Mouse (Mus musculus): ENCODE measurements around the gene Wasf3. TPM values are rescaled to one million over a fixed set of nuclear protein-coding genes. Genes with fewer than 3 reads are reported as not detected.
"Not testable (repeated sequence)": the region's sequence is repeated elsewhere in the genome, so short reads cannot be mapped to it uniquely, and the experiment has no call there.

Wasf3 gene
- polyA plus RNA-seq, 1 experiment, result 0.98 TPM

GRCm38 (mm10) chr5:146397253-146397652, 12.5 kb downstream of the Wasf3 start:
- no peak for DNase-seq (ENCODE audit: low read depth, low spot score)
- WGBS, result 85% methylated on average over 5 of the region's 5 CpGs

DNA sequence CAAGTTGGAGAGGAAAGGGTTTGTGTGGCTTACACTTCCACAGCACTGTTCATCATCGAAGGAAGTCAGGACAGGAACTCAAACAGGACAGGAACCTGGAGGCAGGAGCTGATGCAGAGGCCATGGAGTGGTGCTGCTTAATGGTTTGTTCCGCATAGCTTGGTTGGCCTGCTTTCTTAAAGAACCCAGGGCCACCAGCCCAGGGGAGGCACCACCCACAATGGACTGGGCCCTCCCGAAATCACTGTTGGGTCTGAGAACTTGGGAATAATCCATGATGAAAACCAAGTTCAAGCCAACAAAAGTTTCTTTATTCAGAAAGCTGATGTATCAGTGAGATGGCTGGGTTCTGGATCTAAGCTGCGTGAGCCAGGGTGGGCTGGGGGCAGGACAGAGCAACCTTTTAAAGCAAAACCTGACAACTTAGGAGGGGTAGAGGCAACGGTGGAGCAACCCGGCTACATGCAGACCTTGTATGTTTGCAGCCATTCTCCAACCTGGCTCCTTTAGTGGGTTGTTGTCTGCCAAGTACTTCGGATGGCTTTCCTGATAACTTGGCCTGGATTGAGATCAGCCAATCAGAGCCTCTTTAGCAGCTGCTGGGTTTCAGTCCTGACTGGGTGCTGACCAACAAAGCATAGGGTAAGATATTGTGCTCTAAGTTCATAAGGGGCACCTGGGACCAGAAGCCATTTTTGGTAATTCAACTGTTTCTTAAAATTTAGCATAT, 13.8 kb downstream of the Wasf3 start:
- 86% methylated on average over 7 of the region's 7 CpGs for WGBS

DNA sequence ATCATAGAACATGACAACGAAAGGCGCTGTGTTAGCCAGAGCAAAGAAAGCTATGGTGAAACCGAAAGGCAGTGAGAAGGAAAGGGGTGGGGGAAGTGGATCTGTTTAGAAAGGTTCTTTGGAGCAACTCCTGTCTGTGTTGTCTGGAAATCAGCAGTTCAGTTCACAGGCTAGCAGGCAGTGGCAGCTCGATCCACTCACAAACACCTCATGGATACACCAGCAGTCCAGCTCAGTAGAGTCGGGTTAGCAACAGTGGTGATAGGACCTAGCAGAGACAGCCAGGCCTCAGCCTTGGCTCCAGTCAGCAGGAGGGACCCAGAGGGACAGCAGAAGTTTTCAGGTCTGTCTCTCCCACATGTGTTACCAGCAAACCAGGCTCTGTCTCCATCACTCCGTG, 16.2 kb downstream of the Wasf3 start:
- DNase-seq (ENCODE audit: low read depth, low spot score), result not testable (repeated sequence)
- WGBS, result 85% methylated on average over 6 of the region's 6 CpGs

More for the DNA sequence above, 13.8 kb downstream of the Wasf3 start:
- no peak for DNase-seq (ENCODE audit: low read depth, low spot score)

GRCm38 (mm10) chr5:146402311-146402710, 17.5 kb downstream of the Wasf3 start:
- WGBS, result 76% methylated on average over 11 of the region's 11 CpGs
- DNase-seq (ENCODE audit: low read depth, low spot score), result no peak

DNA sequence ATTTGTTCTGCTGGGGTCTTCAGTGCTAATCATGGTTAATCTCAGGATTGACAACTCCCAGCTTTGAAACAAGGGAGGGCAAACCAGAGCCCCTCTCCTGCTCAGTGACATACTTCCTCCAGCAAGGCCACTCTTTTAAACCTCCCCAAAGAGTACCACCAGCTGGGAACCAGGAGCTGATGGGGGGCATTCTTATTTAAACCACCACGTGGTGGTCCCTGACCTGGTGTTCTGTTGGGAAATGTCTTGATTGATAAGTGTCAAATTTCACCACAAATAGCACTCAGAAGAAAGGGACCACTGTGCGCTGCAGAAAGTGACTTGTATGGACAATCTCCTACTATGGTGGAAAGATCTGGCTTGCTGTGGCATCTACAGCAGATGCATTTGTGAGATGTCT, 19.1 kb downstream of the Wasf3 start:
- DNase-seq (ENCODE audit: low read depth, low spot score), result no peak
- 56% methylated on average over 2 of the region's 2 CpGs for WGBS

DNA sequence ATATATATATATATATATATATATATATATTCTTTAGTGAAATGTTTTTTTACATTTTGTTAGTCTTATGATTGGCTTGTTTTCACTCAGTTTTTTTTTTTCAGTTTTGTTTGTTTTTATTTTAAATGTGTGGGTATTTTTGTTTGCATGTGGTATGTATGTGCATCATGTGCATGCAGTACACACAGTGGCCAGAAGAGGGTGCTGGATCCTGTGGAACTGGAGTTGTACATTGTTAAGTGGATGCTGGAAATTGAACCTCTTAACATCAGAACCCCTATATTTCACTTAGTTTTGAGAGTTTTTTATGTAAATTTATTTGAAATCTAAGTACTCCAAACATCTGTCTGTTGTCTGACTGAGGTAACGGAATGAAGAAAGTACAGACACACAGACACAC, 21.3 kb downstream of the Wasf3 start:
- WGBS, result 95% methylated on average over 1 of the region's 1 CpGs
- DNase-seq (ENCODE audit: low read depth, low spot score), result no peak

DNA sequence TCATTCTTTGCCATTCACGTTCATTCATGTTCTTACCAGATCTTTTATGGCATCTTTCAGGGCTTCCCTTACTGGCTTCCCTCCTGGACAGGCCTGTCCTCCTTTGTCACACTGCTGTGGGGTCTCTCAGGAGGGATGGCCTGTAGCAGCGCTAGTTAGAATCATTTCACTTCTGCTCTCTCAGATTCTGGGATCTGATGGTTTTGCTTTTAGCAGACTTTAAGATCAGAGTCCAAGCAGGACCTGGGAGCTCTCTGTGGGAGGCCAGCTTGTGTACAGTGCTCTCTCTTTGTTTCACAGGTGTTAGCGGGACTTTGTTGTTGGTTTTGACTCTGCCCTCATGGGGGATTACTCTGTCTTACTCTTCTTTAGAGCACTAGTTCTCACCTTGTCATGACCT, 23.0 kb downstream of the Wasf3 start:
- 43% methylated on average over 3 of the region's 3 CpGs for WGBS
- DNase-seq (ENCODE audit: low read depth, low spot score), result no peak

DNA sequence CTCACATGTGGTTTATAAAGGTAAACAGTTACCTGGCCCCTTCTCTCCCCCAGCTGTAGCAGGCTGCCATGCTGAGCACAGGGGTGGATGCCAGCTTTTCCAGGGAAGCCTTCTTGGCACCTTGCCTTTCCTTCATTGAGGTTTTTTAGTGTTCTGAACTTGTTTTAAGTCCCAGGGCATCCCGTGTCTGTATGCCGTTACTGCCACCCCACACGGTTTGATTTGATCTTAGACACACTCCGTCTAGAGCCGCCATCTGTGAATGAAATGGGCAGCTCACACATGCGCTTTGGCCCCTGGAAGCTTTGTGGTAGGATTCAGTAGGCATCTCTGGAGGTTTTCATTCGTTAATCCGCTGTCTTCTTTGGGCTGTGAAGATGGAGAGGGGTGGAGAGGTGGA, 23.8 kb downstream of the Wasf3 start:
- 90% methylated on average over 8 of the region's 8 CpGs for WGBS

GRCm38 (mm10) chr5:146410821-146411220, 26.0 kb downstream of the Wasf3 start:
- WGBS, result 66% methylated on average over 4 of the region's 4 CpGs
- no peak for DNase-seq (ENCODE audit: low read depth, low spot score)

More for the DNA sequence above, 23.8 kb downstream of the Wasf3 start:
- DNase-seq (ENCODE audit: low read depth, low spot score), result no peak

DNA sequence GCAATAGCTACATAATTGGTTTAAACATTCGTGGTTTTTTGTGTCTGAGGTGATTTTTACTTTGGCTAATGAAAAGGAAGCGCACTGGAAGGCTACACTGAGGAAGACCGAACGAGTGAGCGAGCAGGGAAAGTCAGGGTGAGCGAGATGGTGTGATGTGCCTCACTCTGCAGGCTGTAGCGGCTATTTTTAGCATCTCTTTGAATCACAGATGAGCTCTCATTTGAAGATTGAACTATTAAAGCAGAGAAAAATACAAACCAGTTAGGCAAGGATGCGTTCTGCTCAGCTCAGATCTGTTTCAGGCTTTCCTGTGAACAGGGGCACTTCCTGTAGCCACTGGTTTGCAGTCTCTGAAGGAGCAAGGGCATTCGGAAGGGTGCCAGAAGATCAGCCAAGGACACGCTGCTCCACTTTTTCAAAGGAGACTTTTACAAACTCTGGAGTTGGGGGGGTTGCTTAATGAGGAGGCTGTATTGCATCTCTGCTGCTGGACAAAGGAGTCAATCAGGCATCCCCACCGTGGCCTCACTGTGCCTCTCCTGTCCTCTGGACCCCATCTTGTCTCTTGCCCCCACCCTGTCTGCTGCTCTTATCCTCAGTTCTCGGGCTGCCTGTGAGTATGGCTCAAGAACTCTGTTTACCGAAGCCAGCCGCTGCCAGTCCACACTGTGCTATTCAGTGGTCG, 28.1 kb downstream of the Wasf3 start:
- WGBS, result 65% methylated on average over 15 of the region's 15 CpGs
- no peak for DNase-seq (ENCODE audit: low read depth, low spot score)

DNA sequence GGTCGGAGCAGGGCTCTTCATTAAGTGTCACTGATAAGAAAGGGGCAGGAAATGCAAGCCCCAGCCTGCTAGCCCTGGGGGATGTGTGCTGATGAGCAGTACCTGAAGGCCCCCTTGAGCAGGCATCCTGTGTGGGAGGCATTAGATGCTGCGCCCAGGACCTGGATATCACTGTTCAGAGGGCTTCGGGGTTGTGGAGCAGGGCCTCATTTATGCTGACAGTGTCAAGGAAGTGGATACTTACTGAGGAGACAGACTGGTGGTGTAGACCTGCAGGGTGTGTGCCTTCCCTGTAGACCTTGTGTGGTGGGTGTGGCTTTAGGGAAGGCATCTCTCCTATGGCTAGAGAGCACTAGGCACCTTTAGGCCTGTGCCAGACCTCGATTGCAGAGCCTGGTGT, 29.8 kb downstream of the Wasf3 start:
- DNase-seq (ENCODE audit: low read depth, low spot score), result no peak
- 78% methylated on average over 4 of the region's 4 CpGs for WGBS

DNA sequence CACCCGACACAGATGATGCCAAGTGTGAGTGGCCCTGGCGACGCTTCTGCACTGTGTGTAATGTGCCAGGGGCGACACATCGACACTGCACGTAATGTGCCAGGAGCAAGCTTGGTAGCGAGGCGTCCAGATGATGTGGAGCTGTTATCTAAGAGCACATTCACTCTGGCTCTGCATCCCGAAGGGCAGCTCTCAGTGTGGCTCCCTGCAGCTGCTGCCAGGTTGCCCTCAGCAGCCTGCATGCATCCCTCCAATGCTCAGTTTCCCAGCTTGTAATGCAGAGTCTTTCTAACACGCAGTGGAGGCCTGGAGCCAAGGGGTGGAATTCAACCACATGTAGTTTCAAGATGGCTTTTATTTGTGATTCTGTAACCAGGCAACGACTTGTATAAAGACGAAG, 30.4 kb downstream of the Wasf3 start:
- WGBS, result 71% methylated on average over 12 of the region's 12 CpGs

GRCm38 (mm10) chr5:146416331-146417110, 31.7 kb downstream of the Wasf3 start:
- no peak for DNase-seq (ENCODE audit: low read depth, low spot score)
- 65% methylated on average over 20 of the region's 20 CpGs for WGBS

More for the DNA sequence above, 30.4 kb downstream of the Wasf3 start:
- no peak for DNase-seq (ENCODE audit: low read depth, low spot score)

GRCm38 (mm10) chr5:146418092-146418491, 33.3 kb downstream of the Wasf3 start:
- no peak for DNase-seq (ENCODE audit: low read depth, low spot score)
- 39% methylated on average over 7 of the region's 7 CpGs for WGBS

DNA sequence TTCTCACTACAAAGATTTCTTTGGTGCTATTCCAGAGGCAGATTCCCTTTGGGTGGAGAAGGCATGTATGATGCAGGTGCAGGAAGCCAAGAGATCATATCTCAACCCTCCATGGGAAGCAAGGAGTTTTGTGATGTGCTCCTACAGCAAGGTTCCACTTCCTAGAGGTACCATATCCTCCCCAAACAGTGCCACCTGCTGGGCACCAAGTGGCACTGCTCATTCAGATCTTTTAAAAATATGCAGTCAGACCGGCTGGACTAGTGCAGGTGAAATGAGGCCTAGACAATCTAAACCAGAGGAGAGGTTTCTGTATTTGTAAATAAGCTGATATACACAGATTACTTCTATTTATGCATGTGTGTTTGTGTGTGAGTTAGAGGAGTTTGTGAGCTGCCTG, 35.3 kb downstream of the Wasf3 start:
- 53% methylated on average over 1 of the region's 1 CpGs for WGBS
- peak; percentile 4 for DNase-seq (ENCODE audit: low read depth, low spot score)

- 70% methylated on average over 8 of the region's 8 CpGs for WGBS
- no peak for DNase-seq (ENCODE audit: low read depth, low spot score)
Observed at GRCm38 (mm10) chr5:146424711-146425326, 40.0 kb downstream of the Wasf3 start.

- no peak for DNase-seq (ENCODE audit: low read depth, low spot score)
- 92% methylated on average over 4 of the region's 4 CpGs for WGBS
Observed at GRCm38 (mm10) chr5:146425656-146426055, 40.9 kb downstream of the Wasf3 start.

- no peak for DNase-seq (ENCODE audit: low read depth, low spot score)
- 72% methylated on average over 4 of the region's 4 CpGs for WGBS
Observed at GRCm38 (mm10) chr5:146428109-146428508, 43.3 kb downstream of the Wasf3 start.

- 43% methylated on average over 3 of the region's 3 CpGs for WGBS
- no peak for DNase-seq (ENCODE audit: low read depth, low spot score)
Observed at GRCm38 (mm10) chr5:146431821-146432220, 47.0 kb downstream of the Wasf3 start.

GRCm38 (mm10) chr5:146432476-146432875, 47.7 kb downstream of the Wasf3 start:
- 73% methylated on average over 6 of the region's 6 CpGs for WGBS
- DNase-seq (ENCODE audit: low read depth, low spot score), result no peak
